ENCODE assay signal across 27 mouse cellular contexts in the genomic region with DNA sequence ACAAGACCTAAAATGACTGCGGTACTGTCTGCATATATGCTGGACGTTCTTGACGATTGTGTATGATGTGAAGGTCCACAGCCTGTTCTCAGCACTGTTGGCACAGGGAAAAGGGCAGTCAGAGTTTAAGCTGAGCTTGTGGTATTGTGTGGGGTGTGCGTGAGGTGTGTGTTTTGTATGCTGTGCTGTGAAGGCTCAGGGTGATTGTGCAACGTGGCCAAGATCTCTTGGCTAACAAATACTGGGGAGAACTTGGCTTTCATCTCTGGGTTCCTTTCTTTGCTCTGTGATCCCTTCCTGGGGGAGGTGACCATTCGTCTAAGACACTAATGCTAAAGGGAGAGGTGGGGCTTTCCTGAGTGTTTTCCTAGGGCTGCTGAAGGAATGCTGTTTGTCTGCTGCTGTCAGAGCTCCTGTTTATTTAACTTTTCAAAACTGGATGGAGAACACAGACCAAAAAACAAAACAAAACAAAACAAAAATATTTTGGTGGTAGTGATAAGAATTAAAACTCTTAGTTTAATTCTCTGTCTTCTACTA. TPM values are rescaled to one million over a fixed set of nuclear protein-coding genes. Genes with fewer than 3 reads are reported as not detected.
DNase-seq lines count a peak whose midpoint lies in the region; ATAC-seq and TF ChIP-seq lines count a peak whose summit lies in the region.
"Had no signal": no experiment of that assay in that cellular context is flagged by ENCODE, and none has a peak within 500 bp of the region (broad histone marks: within the 10 kb centered on the region; RNA-seq: fewer than 3 reads in every experiment).

No protein-coding gene starts in this region.

- no peak overlapping the region for H3K9ac ChIP-seq in kidney, embryonic 16.5 days (replicated peaks; ENCODE audit: low read length)
- H3K9ac ChIP-seq in lung, embryonic 15.5 days = no peak overlapping the region
- no peak overlapping the region for H3K9ac ChIP-seq in forebrain, postnatal 0 days
- H3K9ac ChIP-seq: embryonic facial prominence, embryonic 12.5 days; forebrain, embryonic 12.5 days; liver, embryonic 13.5 days; neural tube, embryonic 12.5 days had no signal

- H3K9me3 ChIP-seq in kidney, embryonic 16.5 days (ENCODE audit: low read length) = no peaks in the 10 kb centered on the region
- H3K9me3 ChIP-seq in lung, embryonic 15.5 days = no peaks in the 10 kb centered on the region
- H3K9me3 ChIP-seq in forebrain, postnatal 0 days (ENCODE audit: low read length) = no peaks in the 10 kb centered on the region
- H3K9me3 ChIP-seq: embryonic facial prominence, embryonic 12.5 days; forebrain, embryonic 12.5 days; limb, embryonic 10.5 days; liver, embryonic 13.5 days; neural tube, embryonic 12.5 days had no signal

- H3K4me1 ChIP-seq in kidney, embryonic 16.5 days (ENCODE audit: insufficient read depth, low read length) = peaks cover 10% of the 10 kb centered on the region
- H3K4me1 ChIP-seq in lung, embryonic 15.5 days = peaks cover 3% of the 10 kb centered on the region
- H3K4me1 ChIP-seq in forebrain, postnatal 0 days (ENCODE audit: insufficient read depth) = no peaks in the 10 kb centered on the region; the same call in 1 of the 2 replicates
- H3K4me1 ChIP-seq: forebrain, embryonic 12.5 days; liver, embryonic 13.5 days; neural tube, embryonic 12.5 days had no signal

- ATAC-seq in kidney, embryonic 16.5 days (ENCODE audit: low FRiP score, low TSS enrichment) = peak; percentile 57; the same call in 1 of the 2 replicates
- ATAC-seq in lung, embryonic 15.5 days (ENCODE audit: borderline replicate concordance, extremely low read depth, low FRiP score, low TSS enrichment) = 0 out of 2 replicates have a peak, but pooled peaks have one; percentile 39
- ATAC-seq in megakaryocyte, adult 5-6 weeks (ENCODE audit: poor library complexity, severe bottlenecking) = peak; percentile 46; the same call in 1 of the 2 replicates
- ATAC-seq in forebrain, postnatal 0 days = no peak
- ATAC-seq: hindbrain, postnatal 0 days had no signal

- H3K27me3 ChIP-seq in kidney, embryonic 16.5 days (ENCODE audit: insufficient read depth, low read length) = no peaks in the 10 kb centered on the region
- no peaks in the 10 kb centered on the region for H3K27me3 ChIP-seq in lung, embryonic 15.5 days
- H3K27me3 ChIP-seq in forebrain, postnatal 0 days (ENCODE audit: insufficient read depth, low read length) = no peaks in the 10 kb centered on the region
- H3K27me3 ChIP-seq: embryonic facial prominence, embryonic 12.5 days; forebrain, embryonic 12.5 days; liver, embryonic 13.5 days; neural tube, embryonic 12.5 days had no signal

- no peaks in the 10 kb centered on the region for H3K36me3 ChIP-seq in kidney, embryonic 16.5 days (ENCODE audit: insufficient read depth, low read length)
- H3K36me3 ChIP-seq in lung, embryonic 15.5 days = no peaks in the 10 kb centered on the region
- no peaks in the 10 kb centered on the region for H3K36me3 ChIP-seq in forebrain, postnatal 0 days (ENCODE audit: insufficient read depth)
- H3K36me3 ChIP-seq: embryonic facial prominence, embryonic 12.5 days; forebrain, embryonic 12.5 days; limb, embryonic 10.5 days; liver, embryonic 13.5 days; neural tube, embryonic 12.5 days had no signal

- H3K27ac ChIP-seq in kidney, embryonic 16.5 days (ENCODE audit: low read length) = peak overlapping the region; percentile 45
- peak overlapping the region; percentile 19; the same call in 1 of the 2 replicates for H3K27ac ChIP-seq in lung, embryonic 15.5 days
- no peak overlapping the region for H3K27ac ChIP-seq in forebrain, postnatal 0 days (ENCODE audit: low read depth, low read length)
- H3K27ac ChIP-seq: embryonic facial prominence, embryonic 12.5 days; forebrain, embryonic 12.5 days; hindbrain, postnatal 0 days; limb, embryonic 10.5 days; liver, embryonic 13.5 days; neural tube, embryonic 12.5 days had no signal

- 53% methylated on average over 6 of the region's 6 CpGs for WGBS in kidney, embryonic 16.5 days
- 41% methylated on average over 6 of the region's 6 CpGs for WGBS in lung, embryonic 15.5 days
- WGBS in forebrain, postnatal 0 days = 74% methylated on average over 6 of the region's 6 CpGs

- peak overlapping the region; percentile 1; the same call in 1 of the 2 replicates for H3K4me3 ChIP-seq in kidney, embryonic 16.5 days (ENCODE audit: low read length)
- no peak overlapping the region for H3K4me3 ChIP-seq in lung, embryonic 15.5 days
- no peak overlapping the region for H3K4me3 ChIP-seq in forebrain, postnatal 0 days (ENCODE audit: low read depth, low read length)
- H3K4me3 ChIP-seq: embryonic facial prominence, embryonic 12.5 days; forebrain, embryonic 12.5 days; limb, embryonic 10.5 days; liver, embryonic 13.5 days; neural tube, embryonic 12.5 days had no signal

- no peak for TF ChIP-seq CTCF in forebrain, postnatal 0 days (IDR thresholded peaks at IDR 0.05; ENCODE audit: low read depth)

- no peak for DNase-seq in kidney, adult 8-10 months
- peak; percentile 46 to 61 for DNase-seq in lung, adult 18-20 months
- DNase-seq in lung, postnatal 4 days = no peak
- no peak for DNase-seq in natural killer cell, adult 2 months (ENCODE audit: low spot score in 2 of 2)
- DNase-seq in forebrain, postnatal 0 days = no peak
- DNase-seq: adrenal gland, postnatal 10 days; cerebellum, adult 18-20 months; cerebellum, postnatal 14 days; gastrocnemius, postnatal 36 days; heart, postnatal 10 days; kidney, adult 11 months; liver, embryonic 13.5 days; midbrain, embryonic 14.5 days; right cerebral cortex, postnatal 14 days; spleen, adult 18-20 months had no signal

- no peak overlapping the region; the same call in 1 of the 2 replicates for H3K4me2 ChIP-seq in kidney, embryonic 16.5 days (replicated peaks; ENCODE audit: low read depth, low read length)
- H3K4me2 ChIP-seq in lung, embryonic 15.5 days = no peak overlapping the region
- no peak overlapping the region for H3K4me2 ChIP-seq in forebrain, postnatal 0 days (ENCODE audit: low read depth)
- H3K4me2 ChIP-seq: embryonic facial prominence, embryonic 12.5 days; forebrain, embryonic 12.5 days; heart, embryonic 11.5 days; liver, embryonic 13.5 days; neural tube, embryonic 12.5 days had no signal

RNA-seq across cellular contexts. Expression of gene Aox3, which starts 1.2 kb away (rescaled TPM):
- 3.5 and 3.6 TPM in 2 replicates for polyA plus RNA-seq in kidney, embryonic 16.5 days (2015; fragmentation: Nextera tagmentation; extraction: Ambion mirVana)
- polyA plus RNA-seq in lung, embryonic 15.5 days (2015; fragmentation: Nextera tagmentation; extraction: Ambion mirVana) = 1.3 and 1.4 TPM in 2 replicates
- 0.22 and 0.52 TPM in 2 replicates for total RNA-seq in megakaryocyte, adult 5-6 weeks (2015)
- total RNA-seq in megakaryocyte, adult 5-6 weeks (2017) = 0.08 and 0.15 TPM in 2 replicates
- 0.77 and 0.90 TPM in 2 replicates for total RNA-seq in forebrain, postnatal 0 days (2014; rRNA removed)
- 0.33 and 0.49 TPM in 2 replicates for polyA plus RNA-seq in forebrain, postnatal 0 days (2015; fragmentation: Nextera tagmentation; extraction: Ambion mirVana)
- total RNA-seq: megakaryocyte-erythroid progenitor cell, adult 5-6 weeks; MEL had no signal
- polyA plus RNA-seq: heart, embryonic 11.5 days; hindbrain, embryonic 11.5 days had no signal

Comparison
In these comparisons a context has a peak if more than half of its experiments do, and no peak if none do; other contexts are left out.
1. DNase-seq: peak in lung, adult 18-20 months (2 of 2); none in kidney, adult 8-10 months (0 of 2), lung, postnatal 4 days (0 of 2), natural killer cell, adult 2 months (0 of 2) and forebrain, postnatal 0 days (single experiment).